Mouse (Mus musculus) WW6 (cell line): Measurements from ENCODE around the gene Fzd10.

Experiments used
- DNase-seq: peaks from one replicate; pipeline ENCODE4 v3.0.0-alpha.2; 2013; ENCODE audit warnings: low read depth, low spot score

The Fzd10 gene

DNA sequence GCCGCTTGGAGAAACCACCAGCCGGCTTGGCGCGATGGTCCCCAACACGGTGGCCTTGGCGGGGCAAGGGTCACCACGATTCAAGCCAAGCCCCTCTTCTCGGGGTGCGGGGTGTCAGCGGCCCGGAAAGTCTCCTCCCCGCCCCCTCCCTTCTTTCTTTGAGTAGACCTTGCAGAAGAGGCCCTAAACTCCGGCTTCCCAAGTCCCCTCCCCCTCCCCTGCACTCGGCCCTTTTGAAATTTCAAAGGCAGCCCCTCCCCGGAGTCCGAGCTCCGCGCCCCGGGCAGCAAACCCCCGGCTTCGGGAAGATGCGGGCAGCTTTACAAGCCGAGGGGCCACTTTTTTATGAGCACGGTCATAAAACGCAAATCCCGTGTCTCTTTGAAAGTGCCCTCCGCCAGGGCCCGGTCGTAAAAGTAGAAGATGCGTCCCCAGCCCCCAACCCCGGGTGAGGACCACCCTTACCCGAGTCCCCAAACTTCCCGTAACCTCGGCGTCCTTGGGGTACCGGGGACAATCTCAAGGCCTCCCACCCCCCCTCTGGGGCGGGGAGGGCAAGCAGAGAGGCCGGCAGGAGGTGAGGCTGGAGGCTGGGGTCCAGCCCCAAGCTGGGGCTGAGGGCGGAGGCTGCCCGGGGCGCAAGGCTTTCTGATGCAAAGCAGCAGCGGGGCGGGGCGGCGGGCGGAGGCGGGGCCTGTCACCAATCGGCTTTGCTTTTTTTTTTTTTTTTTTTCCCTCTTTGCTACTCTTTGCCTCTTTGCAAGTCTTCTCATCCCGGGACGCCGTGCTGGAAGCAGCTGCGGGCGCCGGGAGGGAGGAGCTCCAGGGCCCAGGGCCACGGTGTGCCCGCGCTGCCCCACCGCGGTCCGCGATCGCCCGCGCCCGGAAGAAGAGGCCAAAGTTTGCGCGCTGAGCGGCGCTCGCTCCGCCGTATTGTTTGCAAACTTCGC, at the start of gene Fzd10:
Gene Fzd10, plus strand, starts transcription at position 773 of the 950 bp plus-strand sequence.
- DNase-seq = peak; percentile 83

DNA sequence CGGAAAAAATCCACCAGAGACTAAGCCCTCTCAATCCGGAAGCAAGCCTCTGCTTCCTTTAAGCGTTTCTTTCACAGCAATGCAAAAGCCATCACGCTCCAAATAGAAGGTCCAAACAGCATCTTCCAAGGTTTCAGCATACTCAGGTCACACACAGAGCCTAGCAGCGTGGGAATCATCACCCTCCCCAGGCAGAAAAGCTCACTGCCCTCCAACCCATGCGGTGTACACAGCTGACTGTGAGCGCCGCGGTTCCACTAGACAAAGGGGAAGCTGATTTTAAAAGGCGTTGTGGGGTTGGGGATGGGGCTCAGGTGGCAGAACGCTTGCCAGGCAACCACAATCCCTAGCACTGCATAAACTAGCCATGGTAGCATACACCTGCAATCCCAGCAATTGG, 49.2 kb upstream of the Fzd10 start:
- DNase-seq = no peak

DNA sequence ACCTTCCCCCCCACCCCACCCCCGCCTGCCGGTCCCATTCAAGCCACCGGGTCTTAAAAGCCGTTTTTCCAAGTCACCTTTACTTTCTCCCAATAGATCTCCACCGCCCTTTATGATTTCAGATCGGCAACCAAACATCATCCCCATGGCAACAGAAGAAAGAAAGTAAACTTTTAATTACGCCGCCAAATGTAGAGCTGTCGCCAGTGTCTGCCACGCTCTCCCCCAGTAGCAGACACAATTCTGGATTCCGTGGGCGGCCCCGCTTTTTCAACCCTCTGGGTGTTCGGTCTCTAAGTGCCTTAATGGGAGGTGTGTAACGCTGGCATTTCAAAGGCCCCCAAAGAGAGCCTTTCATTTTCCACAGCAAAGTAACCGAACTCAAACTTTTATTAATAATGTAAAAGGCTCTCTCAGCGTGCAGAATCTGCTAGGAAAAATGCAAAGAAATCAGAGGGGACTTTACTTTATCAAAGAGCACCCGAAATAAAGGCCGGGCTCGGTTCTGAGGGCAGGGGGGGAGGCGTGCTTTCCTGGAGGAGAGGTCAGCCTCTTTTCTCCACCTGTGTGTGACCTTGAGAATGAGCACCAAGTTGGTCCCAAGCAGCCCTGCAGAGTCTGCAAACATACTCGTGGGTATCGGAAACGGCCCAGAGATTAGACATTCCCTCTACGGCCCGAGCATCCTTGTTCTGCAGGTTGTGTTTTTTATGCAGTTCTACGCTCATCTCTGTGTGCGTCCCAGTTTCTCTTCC, 48.3 kb upstream of the Fzd10 start:
- DNase-seq = no peak

DNA sequence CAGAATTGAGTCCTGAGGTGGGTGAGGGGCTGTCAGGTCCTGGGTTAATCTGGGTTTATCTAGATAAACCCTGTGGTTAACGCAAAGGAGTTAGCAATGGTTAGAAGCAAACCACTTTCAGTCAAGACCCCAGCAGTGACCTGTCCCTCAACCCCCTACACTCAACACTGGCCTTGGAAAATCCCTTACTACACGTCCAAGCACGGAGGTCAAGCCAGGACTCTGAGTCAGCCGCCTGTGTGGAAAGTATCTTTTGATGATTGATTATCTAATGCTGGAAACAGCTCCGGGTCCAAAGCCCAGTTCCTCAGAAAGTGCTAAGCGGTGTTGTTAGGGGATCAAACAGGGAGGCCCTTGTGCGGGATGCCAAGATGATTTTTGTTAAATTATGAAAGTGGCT, 42.5 kb upstream of the Fzd10 start:
- no peak for DNase-seq

DNA sequence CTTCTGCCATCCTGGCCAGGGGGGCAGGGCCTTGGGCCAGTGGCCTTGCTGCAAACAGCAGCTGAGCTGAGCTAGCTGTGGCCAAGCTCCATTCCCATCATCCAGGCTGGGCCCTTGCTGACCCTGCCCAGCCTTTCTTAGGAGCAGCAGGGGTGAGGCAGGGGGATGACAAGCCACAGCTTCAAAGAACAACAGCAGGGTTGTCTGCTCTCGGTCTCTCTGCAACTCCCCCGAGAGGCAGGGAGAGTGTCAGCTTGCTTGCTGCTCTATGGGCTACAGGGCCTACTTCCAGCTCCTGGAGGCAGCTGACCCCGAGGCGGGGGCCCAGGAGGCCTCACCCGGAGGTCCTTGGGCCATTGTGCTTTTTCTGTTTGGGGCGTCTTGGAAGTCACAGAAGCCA, 33.3 kb upstream of the Fzd10 start:
- no peak for DNase-seq

DNA sequence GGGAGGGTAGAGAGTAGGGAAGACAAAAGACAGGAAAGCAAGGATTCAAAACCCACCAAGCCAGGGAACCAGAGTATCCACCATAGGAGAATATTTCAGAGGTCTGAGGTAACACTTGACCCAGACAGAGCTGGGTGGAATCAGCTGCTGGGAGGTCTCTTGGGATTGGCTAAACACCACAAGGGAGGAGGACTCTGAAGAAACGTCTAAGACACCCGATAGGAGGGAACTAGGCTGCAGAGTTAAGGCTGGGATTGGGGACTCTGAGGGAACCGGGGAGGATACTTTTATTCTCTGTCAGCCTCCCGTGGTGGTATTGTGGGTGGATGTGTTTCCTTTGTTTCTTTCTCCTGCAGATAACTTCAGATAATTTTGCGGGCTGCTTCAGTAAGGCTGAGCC, 31.7 kb upstream of the Fzd10 start:
- DNase-seq = no peak

DNA sequence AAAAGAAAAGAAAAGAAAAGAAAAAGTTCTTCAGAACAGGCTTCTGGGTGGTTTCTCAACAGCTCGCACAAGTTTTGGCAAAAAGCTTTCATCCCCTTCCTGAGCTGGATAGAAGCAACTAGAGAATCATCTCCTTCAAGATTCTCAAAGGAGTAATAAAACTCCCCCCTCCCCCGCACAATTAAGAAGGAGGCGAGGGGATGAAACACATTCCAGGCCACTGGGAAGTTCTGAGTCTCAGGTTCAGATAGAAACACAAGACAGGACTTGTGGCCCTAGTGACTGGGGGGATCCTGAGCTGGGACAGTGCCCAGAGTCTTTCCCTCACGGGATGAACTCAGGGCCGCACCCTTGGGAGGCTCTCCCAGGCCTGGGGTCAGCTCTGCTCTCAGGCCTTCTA, 30.6 kb upstream of the Fzd10 start:
- DNase-seq = no peak

DNA sequence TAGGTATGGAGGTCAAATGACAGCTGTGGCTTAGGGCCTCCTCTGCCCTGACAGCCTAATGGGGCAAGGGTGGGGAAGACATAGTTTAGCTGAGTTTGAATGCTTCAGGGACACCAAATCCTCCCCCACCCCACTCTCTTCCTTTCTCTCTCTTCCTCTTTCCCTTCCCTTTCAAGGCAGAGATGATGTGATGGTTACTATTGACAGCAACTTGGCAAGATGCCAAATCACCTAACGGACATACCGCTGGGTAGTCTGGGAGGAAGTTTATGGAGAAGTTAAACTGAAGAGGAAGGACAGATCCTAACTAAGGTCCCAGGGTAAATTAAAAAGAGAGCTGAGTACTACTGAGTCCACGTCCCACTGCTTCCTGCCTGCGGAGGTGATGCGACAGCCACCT, 29.8 kb upstream of the Fzd10 start:
- DNase-seq = no peak

DNA sequence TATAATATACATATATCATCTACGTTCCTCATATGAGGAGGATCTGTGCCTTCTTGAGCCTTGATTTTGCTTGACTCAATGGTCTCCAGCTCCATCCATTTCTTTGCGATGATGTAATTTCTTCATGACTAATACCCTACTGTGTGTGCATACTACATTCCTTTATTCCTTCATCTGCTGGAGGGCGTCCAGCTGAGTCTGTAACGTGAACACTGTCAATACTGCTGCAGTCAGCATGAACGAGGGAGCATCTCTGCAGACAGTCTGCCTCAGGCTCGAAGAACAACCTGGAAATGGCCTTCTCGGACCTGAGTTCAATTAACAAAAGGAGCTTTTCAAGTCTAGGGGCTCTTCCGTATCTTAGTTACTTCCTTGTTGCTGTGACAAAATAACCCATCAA, 28.9 kb upstream of the Fzd10 start:
- DNase-seq = no peak

DNA sequence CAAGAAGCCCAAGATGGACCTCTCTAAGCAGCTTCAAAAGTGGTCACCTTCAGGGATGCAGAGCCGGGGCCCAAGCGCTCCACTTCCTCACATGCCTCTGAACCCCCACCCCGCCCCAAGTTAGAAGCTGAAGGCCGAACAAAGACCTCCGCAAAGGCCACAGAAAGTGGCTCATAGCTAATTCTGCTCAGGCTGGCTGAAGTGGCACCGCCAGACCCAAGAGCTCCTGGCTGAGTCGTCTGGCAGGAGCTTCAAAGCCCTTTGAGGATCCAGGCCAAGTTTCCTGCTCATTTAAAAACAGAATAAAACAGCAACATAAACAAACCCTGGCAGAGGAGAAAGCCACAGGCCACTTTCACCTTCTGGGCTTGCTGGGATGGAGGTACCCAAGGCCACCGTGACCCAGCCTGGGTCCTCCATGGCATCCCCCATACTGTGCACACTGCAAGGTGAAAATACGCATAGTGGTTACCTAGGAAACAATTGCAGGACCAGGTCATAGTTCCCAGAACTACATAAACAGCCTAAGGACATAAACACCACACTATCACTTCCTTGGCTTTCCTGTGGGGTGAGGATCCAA, 24.6 kb upstream of the Fzd10 start:
- no peak for DNase-seq

DNA sequence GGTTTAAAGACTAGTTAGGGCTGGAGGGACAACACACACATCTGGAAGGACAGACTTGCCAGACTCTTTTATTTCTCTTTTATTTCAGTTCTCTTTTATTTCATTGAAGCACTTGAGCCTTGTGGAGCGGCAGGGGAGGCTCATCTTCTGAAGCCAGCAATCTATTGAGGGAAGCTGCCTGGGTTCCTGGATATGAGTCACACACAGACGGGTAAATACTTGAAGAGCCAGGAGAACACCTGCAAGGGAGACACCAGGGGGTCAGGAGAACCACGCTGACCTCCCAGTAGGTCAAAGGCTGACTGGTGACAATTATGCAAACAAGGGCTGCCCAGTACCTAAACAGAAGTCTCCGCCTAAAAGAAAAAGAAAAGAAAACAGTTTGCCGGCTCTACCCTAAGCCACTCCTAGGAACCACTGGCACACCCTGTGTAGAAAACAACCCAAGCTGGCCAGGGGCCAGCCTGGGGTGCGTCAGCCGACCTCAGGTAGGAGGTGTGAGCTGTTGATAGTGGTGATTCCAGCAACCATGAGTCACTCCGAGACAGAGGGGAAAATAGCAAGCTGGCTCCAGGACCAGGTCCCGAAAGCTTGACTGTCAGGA, 21.5 kb upstream of the Fzd10 start:
- DNase-seq = no peak

DNA sequence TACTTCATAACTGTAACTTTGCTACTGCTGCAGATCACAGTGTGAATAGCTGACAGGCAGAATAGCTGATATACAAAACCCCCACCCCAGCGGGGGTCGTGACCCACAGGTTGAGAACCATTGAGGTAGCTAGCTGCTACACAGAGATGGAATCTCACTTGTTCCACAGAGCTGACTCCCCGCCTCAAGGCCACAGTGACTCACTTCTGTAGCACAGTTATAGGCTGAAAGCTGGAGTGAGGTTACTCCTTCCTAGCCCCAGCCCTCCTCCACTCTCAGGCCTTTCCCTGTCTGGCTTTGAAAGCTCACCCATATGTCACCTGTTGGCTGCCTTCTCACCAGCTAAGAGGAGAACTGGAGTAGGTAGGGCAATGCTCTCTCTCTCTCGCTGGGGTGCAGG, 19.7 kb upstream of the Fzd10 start:
- DNase-seq = no peak

DNA sequence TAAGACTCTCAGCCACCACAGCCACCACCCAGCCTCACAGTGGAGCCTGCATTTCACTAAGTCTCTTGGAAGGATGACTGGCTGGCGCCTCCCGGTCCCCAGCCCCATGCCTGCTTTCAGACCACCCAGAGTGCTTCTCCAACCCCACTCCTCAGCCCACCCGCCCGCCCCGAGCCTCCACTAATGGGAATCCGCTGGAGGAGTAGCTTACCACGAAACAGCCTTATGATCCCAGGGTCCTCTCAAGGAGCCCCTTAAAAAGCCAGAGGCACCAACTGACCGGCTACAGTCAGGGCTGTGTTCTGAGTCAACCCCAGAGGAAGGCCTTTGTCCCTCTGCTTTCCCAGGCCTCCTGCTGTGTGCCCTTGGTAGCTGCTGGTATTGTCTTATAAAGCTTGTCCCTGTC, 19.1 kb upstream of the Fzd10 start:
- no peak for DNase-seq

DNA sequence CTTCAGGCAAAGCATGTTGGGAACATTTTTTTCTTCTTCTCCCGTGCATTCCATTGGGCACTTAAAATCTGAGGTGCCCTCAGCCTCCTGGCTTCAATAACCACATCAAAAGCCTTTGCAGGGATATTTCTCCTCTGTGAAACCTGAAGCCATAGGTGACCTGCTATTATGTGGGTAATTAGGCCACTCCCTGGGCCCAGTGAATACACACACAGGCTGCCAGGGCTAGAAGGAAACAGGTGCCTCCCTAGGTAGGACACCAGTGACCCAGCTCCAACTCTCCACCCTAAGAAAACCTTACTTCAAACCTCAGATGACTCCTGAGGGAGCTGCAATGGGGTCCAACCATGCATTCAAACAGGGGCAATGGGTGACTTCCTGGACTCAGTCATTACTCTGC, 11.4 kb upstream of the Fzd10 start:
- DNase-seq = no peak

DNA sequence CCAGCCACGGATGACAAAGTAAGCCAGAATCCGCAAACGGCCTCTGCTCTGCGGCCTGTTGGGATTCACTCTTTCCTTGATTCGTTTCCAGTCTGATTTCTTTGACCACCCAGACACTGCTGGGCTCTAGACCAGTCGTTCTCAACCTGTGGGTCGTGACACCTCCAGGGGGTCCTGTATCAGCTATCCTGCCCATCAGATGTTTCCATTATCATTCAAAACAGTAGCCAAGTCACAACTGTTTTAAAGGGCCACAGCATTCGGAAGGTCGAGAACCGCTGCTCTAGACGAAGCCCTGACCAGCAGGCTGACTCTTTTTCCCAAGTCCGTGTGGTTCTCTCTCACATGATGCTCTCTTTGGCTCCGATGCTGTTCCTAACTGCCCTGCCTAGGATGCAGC, 7.2 kb upstream of the Fzd10 start:
- DNase-seq = no peak

DNA sequence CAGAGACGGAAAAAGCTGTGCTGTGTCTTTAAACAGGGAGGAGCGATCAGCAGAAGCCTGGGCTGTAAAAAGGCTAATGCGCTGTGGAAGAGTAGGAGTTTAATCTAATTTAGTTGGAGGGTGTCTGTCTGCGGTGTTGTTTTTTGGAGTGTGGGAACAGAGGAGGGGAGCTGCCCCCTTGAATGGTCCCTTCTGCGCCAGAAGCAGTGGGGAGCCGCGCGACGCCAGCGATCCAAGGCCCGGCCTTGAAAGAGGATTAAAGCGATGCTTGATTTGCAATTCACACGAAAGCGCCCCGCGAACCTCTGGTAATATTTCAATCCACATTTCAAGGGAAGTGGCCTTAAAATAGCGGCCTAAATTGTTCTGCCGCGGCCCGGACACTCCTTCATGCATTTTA, 3.8 kb upstream of the Fzd10 start:
- DNase-seq = no peak

DNA sequence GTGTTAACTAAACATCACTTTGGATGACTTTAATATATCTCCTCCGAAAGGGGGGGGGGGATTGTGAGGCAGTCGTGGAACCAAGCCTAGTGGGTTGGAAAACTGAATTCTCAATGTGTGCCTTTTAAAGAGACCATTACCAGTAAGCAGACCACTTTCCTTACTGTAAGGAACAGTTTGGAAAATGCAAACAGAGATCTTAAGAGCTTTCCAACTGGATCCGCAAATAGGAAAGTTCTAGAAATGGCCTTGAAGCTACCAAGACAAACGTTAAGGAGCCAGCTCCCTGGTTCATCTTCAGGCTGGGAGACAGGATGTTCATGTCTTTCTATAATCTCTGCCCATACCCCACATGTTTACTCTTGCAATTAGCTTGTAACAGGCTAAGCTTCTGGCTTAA, 3.3 kb upstream of the Fzd10 start:
- DNase-seq = no peak

DNA sequence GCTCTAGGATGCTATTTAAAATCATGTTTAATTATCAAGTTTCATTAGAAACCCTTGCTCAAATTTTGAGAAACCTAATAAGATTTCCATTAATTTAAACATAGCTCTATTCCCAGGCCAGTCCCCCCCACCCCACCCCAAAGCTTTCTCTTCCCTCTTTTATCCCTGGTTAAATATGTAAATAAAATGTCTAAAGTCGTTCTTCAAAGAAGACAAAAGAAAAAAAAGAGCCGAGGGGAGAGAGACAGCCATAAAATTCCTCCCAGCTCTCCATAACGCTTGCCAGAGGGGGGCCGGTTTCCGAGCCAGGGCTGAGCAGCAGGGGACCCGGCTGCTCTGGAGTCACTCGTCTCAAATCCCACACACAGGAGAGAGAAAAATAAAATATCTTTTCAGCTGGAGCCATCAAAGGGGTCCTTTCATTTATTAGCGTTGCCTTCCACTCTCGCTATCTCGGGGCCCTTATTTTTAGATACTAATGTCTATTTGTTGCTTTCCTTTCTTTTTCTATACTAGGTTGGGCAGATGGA, 2.4 kb upstream of the Fzd10 start:
- DNase-seq = no peak

DNA sequence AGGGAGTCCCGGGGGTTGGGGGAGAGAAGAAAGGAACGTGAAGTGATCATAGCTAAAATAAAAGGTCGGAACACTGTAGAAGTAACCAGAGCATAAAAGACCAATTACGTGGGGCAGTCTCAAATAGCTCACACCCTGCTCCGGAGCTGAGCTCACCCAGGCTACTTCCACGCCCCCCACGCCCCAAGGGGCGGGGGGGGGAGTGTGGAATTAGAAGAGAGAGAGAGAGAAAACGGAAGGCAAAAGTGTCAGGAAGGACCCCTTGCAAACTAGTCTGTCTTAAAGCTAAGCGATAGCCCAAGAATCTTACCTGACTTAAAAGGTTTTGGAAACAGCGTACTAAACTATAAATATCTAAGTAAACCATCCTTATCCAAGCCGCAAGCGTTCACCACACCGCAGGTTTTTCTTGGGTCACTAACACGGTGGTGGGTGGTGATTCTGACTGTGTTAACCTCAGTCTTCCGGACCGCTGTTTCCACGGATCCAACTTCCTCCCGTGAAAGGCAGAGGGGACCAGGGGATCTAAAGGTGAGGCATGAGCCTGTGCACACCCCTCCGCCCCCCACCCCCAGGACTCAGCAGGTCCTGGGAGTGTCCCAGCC, 1.8 kb upstream of the Fzd10 start:
- DNase-seq = peak; percentile 29

DNA sequence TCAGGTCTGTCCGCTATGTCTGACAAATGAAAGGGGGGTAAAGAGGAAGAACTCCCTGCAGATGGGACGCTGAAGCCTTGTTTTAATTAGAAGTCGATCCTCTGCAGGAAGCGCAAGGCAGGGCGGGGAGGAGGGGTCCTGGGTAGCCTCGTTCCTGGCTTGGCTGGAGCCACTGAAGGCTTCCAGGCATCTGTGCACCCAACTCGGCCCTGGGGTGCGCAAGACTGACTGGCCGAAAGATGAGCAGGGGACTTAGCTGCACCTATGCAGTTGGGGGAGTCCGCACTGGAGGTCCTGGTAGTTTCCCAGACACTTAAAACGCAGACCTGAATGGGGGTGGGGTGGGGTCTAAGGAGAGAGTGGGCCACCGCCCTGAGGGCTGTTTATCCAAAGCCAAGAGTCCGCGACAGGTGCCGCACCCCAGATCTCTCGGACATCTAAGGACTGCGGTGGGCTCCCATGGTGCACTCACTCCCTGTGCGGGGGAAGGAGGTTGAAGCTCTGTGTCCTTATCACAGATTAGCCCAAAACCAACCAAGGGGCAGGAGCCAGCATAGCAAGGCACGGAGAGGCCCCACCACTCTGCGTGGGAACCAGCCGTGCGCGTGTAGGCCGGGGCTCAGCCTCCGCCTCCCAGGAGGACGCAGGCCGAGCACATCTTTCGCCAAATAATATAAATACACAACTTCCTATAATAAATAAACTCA, 1.1 kb upstream of the Fzd10 start:
- peak; percentile 36 for DNase-seq
